Mouse (Mus musculus): ENCODE results near the gene Inava. TPM values are rescaled to one million over a fixed set of nuclear protein-coding genes. Genes with fewer than 3 reads are reported as not detected.
A peak's percentile ranks its signal among the peaks of the same experiment; 100 is the strongest.

The Inava gene
- polyA plus RNA-seq (2014; fragmentation: Nextera tagmentation; extraction: Ambion mirVana), result 2.3 and 2.6 TPM in 2 replicates

DNA sequence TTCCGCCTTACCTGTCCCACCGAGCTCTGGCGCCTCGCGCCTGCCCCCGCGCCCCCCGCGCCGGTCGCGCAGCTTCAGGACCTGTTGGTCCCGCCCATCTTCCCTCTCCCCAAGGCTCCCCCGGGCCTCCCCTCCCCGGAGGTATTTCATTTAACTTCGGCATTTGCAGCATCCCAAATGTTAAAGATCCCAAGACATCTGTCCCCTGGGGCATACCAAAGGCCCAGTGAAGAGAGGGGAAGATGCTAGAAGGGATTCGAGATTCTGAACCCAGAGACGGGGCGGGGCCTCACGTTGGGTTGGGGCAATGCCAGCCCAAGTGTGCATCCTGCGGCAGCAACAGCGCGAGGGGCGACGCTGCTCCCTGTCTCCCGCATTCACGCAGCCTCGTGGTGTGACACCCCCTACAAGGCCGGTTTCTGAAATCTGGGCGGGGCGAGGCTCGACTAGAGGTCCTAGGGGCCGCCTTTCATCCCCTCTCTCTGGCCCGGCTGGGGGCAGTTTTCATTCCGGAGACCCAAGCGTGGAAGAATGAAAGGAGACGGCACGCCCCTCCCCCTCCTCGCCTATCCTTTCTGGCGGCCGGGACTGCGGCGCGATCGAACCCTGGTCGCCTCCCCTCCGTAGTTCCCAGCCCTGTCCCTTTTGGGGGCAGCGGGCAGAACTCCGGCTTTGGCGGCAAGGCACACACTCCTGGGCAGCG, at the start of gene Inava:
Gene Inava (minus strand): TSS at position 373 of the 703 bp plus-strand sequence.
- Histone ChIP-seq H3K4me1 (ENCODE audit: control insufficient read depth, insufficient read depth, low read length) (peaks cover 16% of the 10 kb centered on the region; the same call in 1 of the 2 replicates), H3K4me2 (ENCODE audit: low read depth, low read length) (peak within 1 kb of the TSS; percentile 82), H3K27me3 (ENCODE audit: control insufficient read depth, insufficient read depth, low read length) (no peaks in the 10 kb centered on the region), H3K9ac (replicated peaks; ENCODE audit: low read depth, low read length) (peak within 1 kb of the TSS; percentile 43), H3K27ac (ENCODE audit: low read depth, low read length) (no peak within 1 kb of the TSS), H3K9me3 (ENCODE audit: control insufficient read depth, low read length) (no peaks in the 10 kb centered on the region), H3K4me3 (ENCODE audit: low read depth, low read length) (peak within 1 kb of the TSS; percentile 44), H3K36me3 (ENCODE audit: control insufficient read depth, insufficient read depth, low read length) (no peaks in the 10 kb centered on the region)
- peak; percentile 80 for ATAC-seq (ENCODE audit: low read depth)
- under 1% methylated on average over 41 of the region's 51 CpGs for WGBS

DNA sequence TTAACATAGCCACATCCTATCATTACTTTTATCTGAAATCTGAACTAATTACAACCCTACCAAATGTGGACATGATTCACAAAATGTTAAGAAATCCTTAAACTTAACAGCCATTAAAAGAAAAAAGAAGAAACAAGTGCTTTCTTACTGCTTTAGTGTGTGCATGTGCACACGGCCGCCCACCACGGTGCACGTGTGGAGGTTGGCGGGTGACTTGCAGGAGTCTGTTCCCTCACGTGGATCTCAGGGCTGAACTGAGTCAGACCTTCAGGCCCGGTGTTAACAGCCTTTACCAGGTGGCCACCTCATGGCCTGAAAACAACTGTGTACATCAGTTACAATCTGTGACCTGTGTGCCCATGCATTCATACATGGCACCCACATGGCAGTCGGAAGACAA, 43.3 kb upstream of the Inava start:
- 94% methylated on average over 8 of the region's 8 CpGs for WGBS
- no peaks in the 10 kb centered on the region for H3K27me3 ChIP-seq (ENCODE audit: control insufficient read depth, insufficient read depth, low read length)
- H3K4me1 ChIP-seq (ENCODE audit: control insufficient read depth, insufficient read depth, low read length), result no peaks in the 10 kb centered on the region
- H3K9ac ChIP-seq (replicated peaks; ENCODE audit: low read depth, low read length), result no peak overlapping the region
- H3K4me3 ChIP-seq (ENCODE audit: low read depth, low read length), result no peak overlapping the region
- H3K4me2 ChIP-seq (ENCODE audit: low read depth, low read length), result no peak overlapping the region
- H3K36me3 ChIP-seq (ENCODE audit: control insufficient read depth, insufficient read depth, low read length), result peaks cover 78% of the 10 kb centered on the region
- ATAC-seq (ENCODE audit: low read depth), result no peak
- no peak overlapping the region for H3K27ac ChIP-seq (ENCODE audit: low read depth, low read length)
- no peaks in the 10 kb centered on the region for H3K9me3 ChIP-seq (ENCODE audit: control insufficient read depth, low read length)

DNA sequence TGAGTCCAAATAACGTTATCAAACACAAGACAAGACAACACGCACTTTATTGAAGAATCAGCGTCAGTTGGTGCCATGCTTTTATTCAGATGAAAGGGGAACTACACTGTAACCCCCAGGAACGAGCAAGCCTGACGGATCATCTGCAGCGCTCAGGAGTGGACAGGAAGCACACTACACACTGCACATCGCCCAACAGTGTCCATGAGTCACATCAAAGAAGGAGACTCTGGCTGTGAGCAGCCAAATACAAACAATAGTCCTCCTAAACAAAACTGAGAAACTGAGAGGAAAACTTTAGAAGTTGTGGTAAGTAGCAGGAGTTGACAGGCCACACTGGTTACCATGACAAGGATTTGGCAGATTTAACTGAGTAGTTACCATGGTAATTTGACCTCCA, 34.2 kb upstream of the Inava start:
- ATAC-seq (ENCODE audit: low read depth), result no peak
- no peak overlapping the region for H3K27ac ChIP-seq (ENCODE audit: low read depth, low read length)
- no peaks in the 10 kb centered on the region for H3K27me3 ChIP-seq (ENCODE audit: control insufficient read depth, insufficient read depth, low read length)
- no peak overlapping the region for H3K4me2 ChIP-seq (ENCODE audit: low read depth, low read length)
- 81% methylated on average over 7 of the region's 7 CpGs for WGBS
- no peaks in the 10 kb centered on the region for H3K9me3 ChIP-seq (ENCODE audit: control insufficient read depth, low read length)
- H3K36me3 ChIP-seq (ENCODE audit: control insufficient read depth, insufficient read depth, low read length), result peaks cover 41% of the 10 kb centered on the region
- no peak overlapping the region for H3K4me3 ChIP-seq (ENCODE audit: low read depth, low read length)
- H3K9ac ChIP-seq (replicated peaks; ENCODE audit: low read depth, low read length), result no peak overlapping the region
- no peaks in the 10 kb centered on the region for H3K4me1 ChIP-seq (ENCODE audit: control insufficient read depth, insufficient read depth, low read length)

DNA sequence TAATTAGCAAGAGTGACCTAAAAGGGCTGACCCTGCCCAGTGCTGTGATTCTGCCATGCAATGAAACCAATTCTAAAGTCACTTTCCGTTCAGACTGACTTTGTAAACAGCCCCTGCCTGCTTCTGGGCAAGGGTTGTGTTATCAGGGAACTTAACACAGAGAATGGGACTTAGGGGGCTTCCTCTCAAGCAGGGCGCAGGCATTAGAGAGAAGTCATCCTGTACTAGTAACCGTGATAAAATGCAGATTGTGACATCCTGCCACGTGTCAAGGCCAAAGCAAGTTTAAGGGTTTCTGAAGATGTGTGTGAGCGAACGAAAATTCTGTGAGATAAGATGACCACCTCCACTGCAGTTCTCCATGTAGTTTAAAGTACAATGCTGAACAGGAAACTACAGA, 32.1 kb upstream of the Inava start:
- Histone ChIP-seq H3K36me3 (ENCODE audit: control insufficient read depth, insufficient read depth, low read length) (peaks cover 21% of the 10 kb centered on the region), H3K27me3 (ENCODE audit: control insufficient read depth, insufficient read depth, low read length) (peaks cover under 1% of the 10 kb centered on the region; the same call in 1 of the 2 replicates), H3K9me3 (ENCODE audit: control insufficient read depth, low read length) (no peaks in the 10 kb centered on the region), H3K4me3 (ENCODE audit: low read depth, low read length) (no peak overlapping the region), H3K27ac (ENCODE audit: low read depth, low read length) (no peak overlapping the region), H3K4me1 (ENCODE audit: control insufficient read depth, insufficient read depth, low read length) (no peaks in the 10 kb centered on the region), H3K4me2 (ENCODE audit: low read depth, low read length) (no peak overlapping the region), H3K9ac (replicated peaks; ENCODE audit: low read depth, low read length) (no peak overlapping the region)
- 64% methylated on average over 6 of the region's 6 CpGs for WGBS
- ATAC-seq (ENCODE audit: low read depth), result no peak

DNA sequence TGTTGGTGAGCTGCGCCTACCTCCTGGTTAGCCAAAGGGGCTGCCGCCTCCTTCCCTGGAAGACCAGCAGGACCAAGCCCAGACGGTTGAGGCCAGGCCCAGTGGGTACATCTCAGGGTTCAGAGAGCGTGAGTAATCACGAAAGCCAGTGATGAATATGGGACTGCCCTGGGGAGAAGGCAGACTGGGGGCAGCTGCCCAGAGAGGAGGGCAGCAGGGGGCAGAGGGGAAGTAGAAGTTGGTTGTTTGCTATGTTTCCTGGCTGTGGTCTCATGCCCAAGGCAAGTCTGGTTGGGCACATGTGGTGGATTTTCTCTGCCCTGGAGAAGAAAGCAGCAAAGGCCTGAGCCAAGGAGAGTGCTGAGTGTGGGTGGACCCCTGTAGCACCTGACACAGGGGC, 29.3 kb upstream of the Inava start:
- Histone ChIP-seq H3K4me2 (ENCODE audit: low read depth, low read length) (no peak overlapping the region), H3K27ac (ENCODE audit: low read depth, low read length) (no peak overlapping the region), H3K9ac (replicated peaks; ENCODE audit: low read depth, low read length) (no peak overlapping the region), H3K4me1 (ENCODE audit: control insufficient read depth, insufficient read depth, low read length) (0 out of 2 replicates have a peak, but pooled peaks cover 6% of the 10 kb centered on the region), H3K4me3 (ENCODE audit: low read depth, low read length) (no peak overlapping the region), H3K9me3 (ENCODE audit: control insufficient read depth, low read length) (no peaks in the 10 kb centered on the region), H3K36me3 (ENCODE audit: control insufficient read depth, insufficient read depth, low read length) (peaks cover 3% of the 10 kb centered on the region; the same call in 1 of the 2 replicates), H3K27me3 (ENCODE audit: control insufficient read depth, insufficient read depth, low read length) (peaks cover 13% of the 10 kb centered on the region)
- WGBS, result 80% methylated on average over 5 of the region's 5 CpGs
- ATAC-seq (ENCODE audit: low read depth), result no peak

DNA sequence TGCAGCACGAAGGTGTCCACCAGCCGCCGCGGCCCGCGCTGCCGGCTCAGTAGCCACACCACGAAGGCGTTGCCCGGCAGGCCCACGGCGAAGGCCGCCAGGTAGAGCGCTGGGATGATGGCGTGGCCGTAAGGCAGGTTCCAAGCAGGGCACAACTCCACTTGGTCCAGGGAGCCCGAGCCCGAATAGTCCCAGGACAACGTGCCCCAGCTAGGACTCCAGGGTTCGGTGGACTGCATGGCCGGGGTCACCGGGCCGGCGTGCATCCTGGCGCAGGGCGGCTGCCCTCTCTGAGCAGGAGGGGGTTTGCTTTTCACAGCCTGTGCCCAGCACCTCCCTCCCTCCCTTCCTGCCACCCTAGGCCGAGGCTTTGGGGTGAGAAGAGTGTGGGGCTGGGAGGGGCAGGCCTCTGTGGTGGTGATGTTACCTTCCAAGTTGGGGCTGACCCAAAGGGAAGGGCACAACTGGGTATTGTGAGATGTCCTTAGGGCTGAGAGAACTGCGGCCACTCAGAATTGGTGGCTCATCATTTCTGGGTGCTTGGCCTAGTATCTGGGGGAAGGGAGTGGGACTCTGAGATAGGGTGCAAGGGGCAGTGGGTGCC, 26.7 kb upstream of the Inava start, which contains the start of gene Gpr25:
Gene Gpr25 (minus strand): TSS at position 239 of the 604 bp plus-strand sequence.
- peak within 1 kb of the TSS; percentile 30; the same call in 1 of the 2 replicates for H3K27ac ChIP-seq (ENCODE audit: low read depth, low read length)
- H3K4me3 ChIP-seq (ENCODE audit: low read depth, low read length), result peak within 1 kb of the TSS; percentile 50
- no peaks in the 10 kb centered on the region for H3K9me3 ChIP-seq (ENCODE audit: control insufficient read depth, low read length)
- 10% methylated on average over 26 of the region's 28 CpGs for WGBS
- peaks cover 14% of the 10 kb centered on the region for H3K27me3 ChIP-seq (ENCODE audit: control insufficient read depth, insufficient read depth, low read length)
- peak within 1 kb of the TSS; percentile 69 for H3K9ac ChIP-seq (replicated peaks; ENCODE audit: low read depth, low read length)
- 0 out of 2 replicates have a peak, but pooled peaks cover 6% of the 10 kb centered on the region for H3K4me1 ChIP-seq (ENCODE audit: control insufficient read depth, insufficient read depth, low read length)
- ATAC-seq (ENCODE audit: low read depth), result peak; percentile 41
- no peaks in the 10 kb centered on the region for H3K36me3 ChIP-seq (ENCODE audit: control insufficient read depth, insufficient read depth, low read length)
- H3K4me2 ChIP-seq (ENCODE audit: low read depth, low read length), result peak within 1 kb of the TSS; percentile 81

DNA sequence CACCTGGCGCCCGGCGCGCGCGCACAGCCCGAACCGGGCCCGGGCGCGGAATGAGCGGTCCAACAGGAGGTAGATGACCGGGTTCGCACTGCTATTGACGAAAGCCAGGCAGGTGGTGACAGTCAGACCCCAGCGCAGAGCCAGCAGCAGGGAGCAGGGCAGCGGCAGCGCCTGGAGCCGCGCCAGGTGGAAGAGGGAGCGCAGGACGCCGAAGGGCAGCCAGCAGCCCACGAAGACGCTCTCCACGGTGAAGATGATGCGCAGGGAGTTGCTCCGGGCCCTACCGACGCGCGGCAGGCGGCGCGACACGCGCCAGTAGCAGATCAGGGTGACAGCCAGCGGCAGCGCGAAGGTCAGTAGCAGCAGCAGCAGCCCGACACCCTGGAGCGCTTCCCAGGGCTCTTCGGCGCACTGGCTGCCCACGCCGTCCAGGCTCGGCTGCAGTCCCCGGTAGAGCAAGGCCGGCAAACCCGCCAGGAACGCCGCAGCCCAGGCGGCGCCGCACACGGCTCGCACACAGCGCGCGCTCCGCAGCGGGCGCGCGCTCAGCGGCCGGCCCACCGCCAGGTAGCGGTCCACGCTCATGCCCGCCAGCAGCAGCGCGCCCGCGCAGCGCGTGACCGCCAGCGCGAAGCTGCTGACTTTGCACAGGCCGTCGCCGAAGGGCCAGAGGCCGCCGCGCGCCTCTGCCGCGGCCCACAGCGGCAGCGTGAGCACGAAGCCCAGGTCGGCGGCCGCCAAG, 26.0 kb upstream of the Inava start:
- ATAC-seq (ENCODE audit: low read depth), result peak; percentile 82
- Histone ChIP-seq H3K4me1 (ENCODE audit: control insufficient read depth, insufficient read depth, low read length) (0 out of 2 replicates have a peak, but pooled peaks cover 6% of the 10 kb centered on the region), H3K27ac (ENCODE audit: low read depth, low read length) (peak overlapping the region; percentile 30; the same call in 1 of the 2 replicates), H3K27me3 (ENCODE audit: control insufficient read depth, insufficient read depth, low read length) (peaks cover 14% of the 10 kb centered on the region), H3K9ac (replicated peaks; ENCODE audit: low read depth, low read length) (peak overlapping the region; percentile 69), H3K4me3 (ENCODE audit: low read depth, low read length) (peak overlapping the region; percentile 50), H3K9me3 (ENCODE audit: control insufficient read depth, low read length) (no peaks in the 10 kb centered on the region), H3K4me2 (ENCODE audit: low read depth, low read length) (peak overlapping the region; percentile 81), H3K36me3 (ENCODE audit: control insufficient read depth, insufficient read depth, low read length) (no peaks in the 10 kb centered on the region)
- WGBS, result under 1% methylated on average over 81 of the region's 95 CpGs

DNA sequence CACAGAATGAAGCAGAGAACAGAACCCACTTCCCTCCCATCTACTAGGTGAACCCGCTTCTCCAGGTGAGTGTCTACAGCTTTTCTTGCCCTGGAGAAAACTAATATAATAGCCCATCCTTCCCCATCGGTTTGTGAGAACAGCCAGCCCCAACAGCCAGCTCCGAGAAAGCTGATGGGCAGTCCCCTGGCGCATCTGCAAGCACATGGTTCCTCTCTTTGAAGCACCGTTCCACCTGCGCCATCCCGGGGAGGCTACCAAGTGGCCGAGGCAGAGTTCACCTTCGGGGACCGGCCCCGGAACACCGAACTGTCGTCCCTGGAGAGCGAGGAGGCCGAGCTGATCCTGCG, 25.5 kb upstream of the Inava start:
- Histone ChIP-seq H3K9me3 (ENCODE audit: control insufficient read depth, low read length) (no peaks in the 10 kb centered on the region), H3K27ac (ENCODE audit: low read depth, low read length) (no peak overlapping the region), H3K4me3 (ENCODE audit: low read depth, low read length) (peak overlapping the region; percentile 50), H3K4me2 (ENCODE audit: low read depth, low read length) (peak overlapping the region; percentile 81), H3K9ac (replicated peaks; ENCODE audit: low read depth, low read length) (peak overlapping the region; percentile 69), H3K36me3 (ENCODE audit: control insufficient read depth, insufficient read depth, low read length) (no peaks in the 10 kb centered on the region), H3K27me3 (ENCODE audit: control insufficient read depth, insufficient read depth, low read length) (peaks cover 14% of the 10 kb centered on the region), H3K4me1 (ENCODE audit: control insufficient read depth, insufficient read depth, low read length) (0 out of 2 replicates have a peak, but pooled peaks cover 6% of the 10 kb centered on the region)
- no peak for ATAC-seq (ENCODE audit: low read depth)
- WGBS, result 3% methylated on average over 16 of the region's 16 CpGs
